Mouse (Mus musculus): ENCODE results near the gene Spin2d. TPM values are rescaled to one million over a fixed set of nuclear protein-coding genes. Genes with fewer than 3 reads are reported as not detected.
"Not testable (repeated sequence)": the region's sequence is repeated elsewhere in the genome, so short reads cannot be mapped to it uniquely, and the experiment has no call there.

Gene Spin2d
- total RNA-seq (2014; rRNA removed) (not detected in 2 replicates), polyA plus RNA-seq (2015; fragmentation: Nextera tagmentation; extraction: Ambion mirVana) (not detected in 2 replicates)

DNA sequence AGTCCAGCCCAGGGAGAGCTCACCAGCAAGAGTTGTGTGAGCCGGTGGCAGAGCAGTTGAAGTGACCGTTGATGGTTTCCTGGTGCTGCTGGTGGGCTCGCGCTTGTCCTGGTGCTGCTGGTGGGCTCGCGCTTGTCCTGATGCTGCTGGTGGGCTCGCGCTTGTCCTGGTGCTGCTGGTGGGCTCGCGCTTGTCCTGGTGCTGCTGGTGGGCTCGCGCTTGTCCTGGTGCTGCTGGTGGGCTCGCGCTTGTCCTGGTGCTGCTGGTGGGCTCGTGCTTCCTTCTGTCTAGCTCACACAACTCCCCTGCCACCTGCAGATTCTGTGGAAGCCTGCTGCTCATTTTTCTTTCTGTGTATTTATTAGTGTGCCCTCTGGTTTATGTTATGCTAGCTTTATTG is at the start of gene Spin2d:
TSS of gene Spin2d (minus strand) at position 101 of the 400 bp plus-strand sequence.
- H3K4me1 ChIP-seq (ENCODE audit: insufficient read depth); H3K4me3 ChIP-seq (ENCODE audit: low read depth, low read length); H3K27ac ChIP-seq (ENCODE audit: low read depth, low read length); H3K36me3 ChIP-seq (ENCODE audit: insufficient read depth); DNase-seq; ATAC-seq; H3K9me3 ChIP-seq (ENCODE audit: low read length); H3K27me3 ChIP-seq (ENCODE audit: insufficient read depth, low read length); H3K9ac ChIP-seq; H3K4me2 ChIP-seq (ENCODE audit: low read depth): not testable (repeated sequence)
- 91% methylated on average over 4 of the region's 15 CpGs for WGBS

GRCm38 (mm10) chrX:73225365-73225764 is 48.6 kb upstream of the Spin2d start:
- Histone ChIP-seq H3K4me1 (ENCODE audit: insufficient read depth) (no peaks in the 10 kb centered on the region), H3K4me3 (ENCODE audit: low read depth, low read length) (no peak overlapping the region), H3K27ac (ENCODE audit: low read depth, low read length) (no peak overlapping the region), H3K36me3 (ENCODE audit: insufficient read depth) (no peaks in the 10 kb centered on the region), H3K9me3 (ENCODE audit: low read length) (no peaks in the 10 kb centered on the region), H3K27me3 (ENCODE audit: insufficient read depth, low read length) (no peaks in the 10 kb centered on the region), H3K4me2 (ENCODE audit: low read depth) (no peak overlapping the region), H3K9ac (no peak overlapping the region)
- no peak for TF ChIP-seq CTCF (IDR thresholded peaks at IDR 0.05; ENCODE audit: low read depth)
- ATAC-seq (no peak), DNase-seq (no peak)
- WGBS = 50% methylated on average over 1 of the region's 1 CpGs

GRCm38 (mm10) chrX:73213819-73214564 is 37.2 kb upstream of the Spin2d start, which contains the start of gene Xlr4b:
Xlr4b (plus strand) TSS chrX:73214333.
- not testable (repeated sequence) for H3K27me3 ChIP-seq (ENCODE audit: insufficient read depth, low read length); H3K36me3 ChIP-seq (ENCODE audit: insufficient read depth); H3K4me3 ChIP-seq (ENCODE audit: low read depth, low read length); H3K9ac ChIP-seq; H3K4me2 ChIP-seq (ENCODE audit: low read depth); H3K27ac ChIP-seq (ENCODE audit: low read depth, low read length); DNase-seq; ATAC-seq; H3K9me3 ChIP-seq (ENCODE audit: low read length); H3K4me1 ChIP-seq (ENCODE audit: insufficient read depth)
- 80% methylated on average over 11 of the region's 19 CpGs for WGBS

GRCm38 (mm10) chrX:73191934-73192333 is 15.1 kb upstream of the Spin2d start, which contains the start of gene Xlr3b:
Xlr3b (plus strand) TSS chrX:73192207.
- H3K27me3 ChIP-seq (ENCODE audit: insufficient read depth, low read length); H3K9me3 ChIP-seq (ENCODE audit: low read length); H3K27ac ChIP-seq (ENCODE audit: low read depth, low read length); H3K36me3 ChIP-seq (ENCODE audit: insufficient read depth); H3K4me1 ChIP-seq (ENCODE audit: insufficient read depth); H3K4me3 ChIP-seq (ENCODE audit: low read depth, low read length); H3K9ac ChIP-seq; H3K4me2 ChIP-seq (ENCODE audit: low read depth): not testable (repeated sequence)
- peak; percentile 34; the same call in 1 of the 2 replicates for ATAC-seq
- DNase-seq = peak; percentile 8
- WGBS = 92% methylated on average over 11 of the region's 12 CpGs

- H3K27me3 ChIP-seq (ENCODE audit: insufficient read depth, low read length); H3K4me2 ChIP-seq (ENCODE audit: low read depth); H3K9me3 ChIP-seq (ENCODE audit: low read length); H3K9ac ChIP-seq; H3K4me1 ChIP-seq (ENCODE audit: insufficient read depth); ATAC-seq; H3K27ac ChIP-seq (ENCODE audit: low read depth, low read length); DNase-seq; H3K4me3 ChIP-seq (ENCODE audit: low read depth, low read length); H3K36me3 ChIP-seq (ENCODE audit: insufficient read depth): not testable (repeated sequence)
- WGBS = no CpG with 5 or more reads among the region's 7 CpGs
These were observed 27.4 kb downstream of the Spin2d start, which contains the start of gene DXBay18 for GRCm38 (mm10) chrX:73149350-73149749. DXBay18 (minus strand) TSS chrX:73149450.

DNA sequence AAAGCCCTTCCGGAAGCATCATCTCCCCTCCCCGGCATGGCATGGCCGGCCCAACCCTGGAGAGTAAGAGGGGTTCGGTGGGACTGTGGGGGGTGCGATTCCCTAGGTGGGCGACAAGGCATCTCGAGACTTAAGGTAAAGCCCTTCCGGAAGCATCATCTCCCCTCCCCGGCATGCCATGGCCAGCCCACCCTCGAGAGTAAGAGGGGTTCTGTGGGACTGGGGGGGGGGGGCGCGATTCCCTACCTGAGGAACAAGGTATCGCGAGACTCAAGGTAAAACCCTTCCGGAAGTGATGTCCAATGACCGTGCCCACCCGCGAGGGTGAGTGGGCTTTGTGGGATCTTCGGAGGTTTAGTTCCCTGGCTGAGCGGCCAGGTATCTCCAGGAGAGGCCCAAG is 28.3 kb downstream of the Spin2d start, which contains the start of gene Xlr5b:
TSS of gene Xlr5b (plus strand) at position 301 of the 400 bp plus-strand sequence.
- ATAC-seq; H3K4me1 ChIP-seq (ENCODE audit: insufficient read depth); DNase-seq; H3K36me3 ChIP-seq (ENCODE audit: insufficient read depth); H3K9ac ChIP-seq; H3K4me2 ChIP-seq (ENCODE audit: low read depth); H3K27ac ChIP-seq (ENCODE audit: low read depth, low read length); H3K9me3 ChIP-seq (ENCODE audit: low read length); H3K27me3 ChIP-seq (ENCODE audit: insufficient read depth, low read length); H3K4me3 ChIP-seq (ENCODE audit: low read depth, low read length): not testable (repeated sequence)
- no CpG with 5 or more reads among the region's 20 CpGs for WGBS

- H3K4me1 ChIP-seq (ENCODE audit: insufficient read depth); H3K27ac ChIP-seq (ENCODE audit: low read depth, low read length); H3K36me3 ChIP-seq (ENCODE audit: insufficient read depth); H3K9ac ChIP-seq; H3K9me3 ChIP-seq (ENCODE audit: low read length); DNase-seq; H3K4me2 ChIP-seq (ENCODE audit: low read depth); H3K27me3 ChIP-seq (ENCODE audit: insufficient read depth, low read length); H3K4me3 ChIP-seq (ENCODE audit: low read depth, low read length): not testable (repeated sequence)
- peak; percentile 87 for ATAC-seq
- WGBS = no CpG with 5 or more reads among the region's 7 CpGs
These were observed 33.6 kb downstream of the Spin2d start for GRCm38 (mm10) chrX:73143218-73143618.

Other genes starting within 250 kb of the Spin2d start
- 0.77 and 1.9 TPM in 2 replicates for gene Zfp185, start 189.7 kb downstream of the Spin2d start, total RNA-seq (2014; rRNA removed)
- 0.80 and 1.2 TPM in 2 replicates for gene Zfp185, start 189.7 kb downstream of the Spin2d start, polyA plus RNA-seq (2015; fragmentation: Nextera tagmentation; extraction: Ambion mirVana)
- 0.08 and 0.67 TPM in 2 replicates for gene Pnma5, start 139.9 kb downstream of the Spin2d start, total RNA-seq (2014; rRNA removed)
- 0.14 and 0.22 TPM in 2 replicates for gene Pnma5, start 139.9 kb downstream of the Spin2d start, polyA plus RNA-seq (2015; fragmentation: Nextera tagmentation; extraction: Ambion mirVana)
- 15.0 and 19.8 TPM in 2 replicates for gene Pnma3, start 112.2 kb downstream of the Spin2d start, total RNA-seq (2014; rRNA removed)
- 2.4 and 3.4 TPM in 2 replicates for gene Pnma3, start 112.2 kb downstream of the Spin2d start, polyA plus RNA-seq (2015; fragmentation: Nextera tagmentation; extraction: Ambion mirVana)
- gene Xlr4a, start 94.5 kb downstream of the Spin2d start, total RNA-seq (2014; rRNA removed) = not detected in 2 replicates
- 0.54 TPM in 1 of 2 replicates, not detected in the other for gene Xlr4a, start 94.5 kb downstream of the Spin2d start, polyA plus RNA-seq (2015; fragmentation: Nextera tagmentation; extraction: Ambion mirVana)
- gene Xlr3a, start 79.9 kb downstream of the Spin2d start, total RNA-seq (2014; rRNA removed) = 2.3 and 2.7 TPM in 2 replicates
- 1.7 and 1.9 TPM in 2 replicates for gene Xlr3a, start 79.9 kb downstream of the Spin2d start, polyA plus RNA-seq (2015; fragmentation: Nextera tagmentation; extraction: Ambion mirVana)
- gene Gm14685, start 59.9 kb downstream of the Spin2d start, total RNA-seq (2014; rRNA removed) = 0.77 and 2.0 TPM in 2 replicates
- gene Gm14685, start 59.9 kb downstream of the Spin2d start, polyA plus RNA-seq (2015; fragmentation: Nextera tagmentation; extraction: Ambion mirVana) = 0.73 and 0.77 TPM in 2 replicates
- not detected in 2 replicates for gene Xlr5b, start 28.2 kb downstream of the Spin2d start, total RNA-seq (2014; rRNA removed)
- not detected in 2 replicates for gene Xlr5b, start 28.2 kb downstream of the Spin2d start, polyA plus RNA-seq (2015; fragmentation: Nextera tagmentation; extraction: Ambion mirVana)
- 0.95 and 1.3 TPM in 2 replicates for gene DXBay18, start 27.5 kb downstream of the Spin2d start, total RNA-seq (2014; rRNA removed)
- gene DXBay18, start 27.5 kb downstream of the Spin2d start, polyA plus RNA-seq (2015; fragmentation: Nextera tagmentation; extraction: Ambion mirVana) = 0.30 and 0.99 TPM in 2 replicates
- 4.9 and 5.3 TPM in 2 replicates for gene Xlr3b, start 15.2 kb upstream of the Spin2d start, total RNA-seq (2014; rRNA removed)
- 5.1 and 10.8 TPM in 2 replicates for gene Xlr3b, start 15.2 kb upstream of the Spin2d start, polyA plus RNA-seq (2015; fragmentation: Nextera tagmentation; extraction: Ambion mirVana)
- gene Xlr4b, start 37.3 kb upstream of the Spin2d start, total RNA-seq (2014; rRNA removed) = 0.31 TPM in 1 of 2 replicates, not detected in the other
- 0.17 and 0.79 TPM in 2 replicates for gene Xlr4b, start 37.3 kb upstream of the Spin2d start, polyA plus RNA-seq (2015; fragmentation: Nextera tagmentation; extraction: Ambion mirVana)
- 20.5 and 23.7 TPM in 2 replicates for gene F8a, start 51.3 kb upstream of the Spin2d start, total RNA-seq (2014; rRNA removed)
- gene F8a, start 51.3 kb upstream of the Spin2d start, polyA plus RNA-seq (2015; fragmentation: Nextera tagmentation; extraction: Ambion mirVana) = 33.0 and 34.3 TPM in 2 replicates
- gene Xlr4c, start 66.1 kb upstream of the Spin2d start, total RNA-seq (2014; rRNA removed) = not detected in 2 replicates
- gene Xlr4c, start 66.1 kb upstream of the Spin2d start, polyA plus RNA-seq (2015; fragmentation: Nextera tagmentation; extraction: Ambion mirVana) = 0.35 TPM in 1 of 2 replicates, not detected in the other
- not detected in 2 replicates for gene Xlr3c, start 88.4 kb upstream of the Spin2d start, total RNA-seq (2014; rRNA removed)
- gene Xlr3c, start 88.4 kb upstream of the Spin2d start, polyA plus RNA-seq (2015; fragmentation: Nextera tagmentation; extraction: Ambion mirVana) = 0.11 TPM in 1 of 2 replicates, not detected in the other
- gene Xlr5a, start 116.0 kb upstream of the Spin2d start, total RNA-seq (2014; rRNA removed) = not detected in 2 replicates
- not detected in 2 replicates for gene Xlr5a, start 116.0 kb upstream of the Spin2d start, polyA plus RNA-seq (2015; fragmentation: Nextera tagmentation; extraction: Ambion mirVana)
- not detected in 2 replicates for gene Xlr5c, start 116.0 kb upstream of the Spin2d start, total RNA-seq (2014; rRNA removed)
- gene Xlr5c, start 116.0 kb upstream of the Spin2d start, polyA plus RNA-seq (2015; fragmentation: Nextera tagmentation; extraction: Ambion mirVana) = not detected in 2 replicates
- not detected in 2 replicates for gene Gm45015, start 159.9 kb upstream of the Spin2d start, total RNA-seq (2014; rRNA removed)
- gene Gm45015, start 159.9 kb upstream of the Spin2d start, polyA plus RNA-seq (2015; fragmentation: Nextera tagmentation; extraction: Ambion mirVana) = not detected in 2 replicates
- gene Zfp275, start 165.6 kb upstream of the Spin2d start, total RNA-seq (2014; rRNA removed) = 24.6 and 32.3 TPM in 2 replicates
- 3.7 and 5.2 TPM in 2 replicates for gene Zfp275, start 165.6 kb upstream of the Spin2d start, polyA plus RNA-seq (2015; fragmentation: Nextera tagmentation; extraction: Ambion mirVana)
- 0.19 TPM in 1 of 2 replicates, not detected in the other for gene Gm18336, start 221.7 kb upstream of the Spin2d start, total RNA-seq (2014; rRNA removed)
- gene Gm18336, start 221.7 kb upstream of the Spin2d start, polyA plus RNA-seq (2015; fragmentation: Nextera tagmentation; extraction: Ambion mirVana) = 0.07 TPM in 1 of 2 replicates, not detected in the other
- gene Zfp92, start 234.1 kb upstream of the Spin2d start, total RNA-seq (2014; rRNA removed) = 2.3 and 4.0 TPM in 2 replicates
- gene Zfp92, start 234.1 kb upstream of the Spin2d start, polyA plus RNA-seq (2015; fragmentation: Nextera tagmentation; extraction: Ambion mirVana) = 0.54 and 0.80 TPM in 2 replicates

Measured in forebrain, postnatal 0 days (tissue).